Mouse (Mus musculus): ENCODE data around the gene Mrps11. TPM values are rescaled to one million over a fixed set of nuclear protein-coding genes. Genes with fewer than 3 reads are reported as not detected.

Mrps11 gene
- total RNA-seq, 2 experiments from 2014 or later = 45.1 to 49.4 TPM

Other genes starting within 250 kb of the Mrps11 start
- 1 to 10 TPM; 3.0 to 6.3 TPM for gene Ntrk3, start 45.1 kb upstream of the Mrps11 start, total RNA-seq (2021)
- gene Mrpl46, start 412 bp downstream of the Mrps11 start, total RNA-seq (2021) = 10 to 100 TPM; 45.9 to 47.4 TPM
- gene Det1, start 64.1 kb downstream of the Mrps11 start, total RNA-seq (2021) = 10 to 100 TPM in 1 of 2 experiments, 1 to 10 TPM in 1; 7.2 to 10.7 TPM
- 10 to 100 TPM; 33.1 to 35.7 TPM for gene Aen, start 112.7 kb downstream of the Mrps11 start, total RNA-seq (2021)
- gene Isg20, start 130.3 kb downstream of the Mrps11 start, total RNA-seq (2021) = 1 to 10 TPM; 5.4 to 5.5 TPM